Mouse (Mus musculus) cerebellum, adult 18-20 months (tissue): ENCODE measurements around the gene Chek2.
"Not testable (repeated sequence)": the region's sequence is repeated elsewhere in the genome, so short reads cannot be mapped to it uniquely, and the experiment has no call there.

ENCODE experiments used
- DNase-seq, 2 experiments: peaks; one replicate each; pipeline ENCODE4 v3.0.0; 2021

The Chek2 gene

DNA sequence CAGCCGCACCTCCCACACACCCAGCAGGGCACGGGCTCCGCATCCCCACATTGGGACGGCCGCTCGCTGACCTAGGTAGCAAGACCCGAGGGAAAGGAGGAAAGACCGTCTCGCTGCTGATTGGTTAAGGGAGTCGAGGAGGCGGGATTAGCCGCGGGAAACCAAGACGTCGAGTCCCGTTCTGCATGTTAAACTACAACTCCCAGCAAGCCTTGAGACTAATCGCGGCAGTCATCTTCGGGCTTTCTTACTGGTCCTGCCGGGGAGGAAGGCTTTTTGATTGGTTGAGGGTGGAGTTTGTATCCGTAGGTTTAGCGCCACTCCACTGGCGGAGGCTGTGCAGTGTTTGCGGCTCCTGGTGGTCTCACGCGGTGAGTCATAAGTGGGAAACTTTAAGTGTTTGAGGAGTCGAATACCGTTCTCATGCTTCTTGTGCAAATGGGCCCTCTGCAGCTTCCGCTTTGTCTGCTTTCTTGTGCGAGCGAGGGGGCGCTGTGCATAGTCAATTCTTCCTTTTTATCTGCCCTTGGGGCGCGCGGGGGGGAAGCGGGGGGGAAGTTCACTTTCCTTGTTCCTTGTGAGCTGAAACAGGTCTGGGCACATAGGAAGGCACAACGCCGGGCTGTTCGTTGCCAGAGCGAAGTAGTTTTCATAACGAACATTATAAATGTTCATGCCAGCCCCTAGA is at the start of gene Chek2, which contains the start of gene Hscb:
Gene Chek2 (plus strand): TSS at position 302 of the 688 bp plus-strand sequence.
Gene Hscb (minus strand): TSS at position 100 of the 688 bp plus-strand sequence.
- DNase-seq = peak; percentile 98 to 100

DNA sequence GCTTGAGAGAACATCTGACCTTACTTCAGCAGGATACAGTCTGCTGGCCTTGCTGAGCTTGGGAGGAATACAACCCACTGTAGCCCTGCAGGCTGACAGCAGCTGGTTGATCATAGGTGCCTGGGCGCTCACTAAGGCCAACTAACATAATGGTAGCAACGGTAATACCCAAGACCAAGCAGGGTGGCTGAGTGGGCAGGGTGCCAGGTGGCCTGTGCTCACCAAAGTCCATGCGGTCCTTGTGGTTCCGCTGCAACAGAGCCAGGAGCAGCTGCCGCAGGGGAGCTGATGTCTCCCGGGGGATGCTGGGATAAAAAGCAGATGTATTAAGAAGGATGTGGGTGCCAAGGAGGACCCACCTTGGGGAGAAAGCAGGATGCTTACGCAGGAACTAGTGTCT is 45.4 kb upstream of the Chek2 start:
- peak in 1 of 2 experiments; percentile 48 for DNase-seq

DNA sequence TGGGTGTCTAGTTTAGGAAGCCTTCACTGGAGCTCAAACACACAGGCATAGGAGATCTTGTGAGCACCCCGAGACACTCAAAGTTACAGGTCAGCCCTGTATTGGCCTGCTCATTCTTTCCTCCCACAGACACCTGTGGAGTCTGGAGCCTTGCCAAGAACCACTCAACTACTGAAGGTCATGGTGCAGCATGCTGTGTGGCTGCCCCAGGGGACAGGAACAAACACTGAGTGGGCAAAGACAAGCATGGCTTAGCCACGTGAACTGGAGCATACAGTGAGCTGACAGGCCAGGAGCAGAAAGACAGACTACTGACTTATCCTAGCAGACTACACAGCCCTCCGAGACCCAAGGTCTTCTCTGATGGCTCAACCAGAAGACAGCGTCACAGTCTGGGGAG is 42.1 kb upstream of the Chek2 start:
- DNase-seq = peak; percentile 46 to 47

DNA sequence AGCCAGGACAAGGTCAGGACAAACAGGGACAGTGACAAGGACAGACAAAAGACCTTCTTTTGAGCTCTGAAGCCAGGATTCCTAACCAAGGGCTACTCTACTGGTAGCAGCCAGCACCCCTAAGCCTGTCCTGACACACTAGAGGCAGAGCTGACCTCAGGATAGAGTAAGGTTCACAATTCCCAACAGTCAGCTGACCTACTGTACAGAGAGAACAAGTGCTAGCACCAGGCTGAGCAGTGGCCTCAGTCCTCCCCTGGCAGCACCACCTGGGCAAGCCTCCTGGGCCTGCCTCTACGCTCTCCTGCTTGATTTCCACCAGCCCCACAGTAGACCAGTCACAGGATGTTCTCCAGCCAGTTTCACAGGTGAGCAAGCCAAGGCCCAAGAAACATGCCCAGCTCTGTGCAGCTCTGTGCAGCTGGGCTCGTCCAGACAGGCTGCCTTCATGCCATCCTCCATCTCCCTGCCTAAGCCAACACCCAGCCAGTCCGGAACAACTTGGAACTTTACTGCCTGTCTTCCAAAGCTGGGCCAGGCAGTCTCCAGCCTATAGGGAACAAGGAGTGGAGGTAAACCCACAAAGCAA is 38.6 kb upstream of the Chek2 start:
- peak; percentile 38 to 44 for DNase-seq

DNA sequence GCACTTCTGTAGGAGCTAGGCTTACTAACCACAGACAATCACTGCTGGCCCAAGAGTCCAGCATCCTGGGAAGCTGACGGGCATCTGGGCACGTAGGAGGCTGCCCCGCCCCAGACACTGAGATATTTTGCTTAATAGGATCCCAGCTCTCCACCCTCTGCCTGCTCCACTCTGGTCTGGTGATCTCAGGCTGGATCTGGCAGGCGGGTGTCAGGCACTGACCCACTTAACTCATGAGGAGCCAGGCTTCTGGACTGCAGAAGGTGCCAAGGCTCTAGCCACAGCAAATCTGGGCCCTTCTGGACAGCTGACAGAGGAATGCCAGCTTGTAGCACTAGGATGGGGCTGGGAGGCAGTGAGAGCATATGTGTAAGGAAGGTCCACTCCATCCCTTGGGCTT is 37.6 kb upstream of the Chek2 start:
- DNase-seq = peak; percentile 83 to 94

DNA sequence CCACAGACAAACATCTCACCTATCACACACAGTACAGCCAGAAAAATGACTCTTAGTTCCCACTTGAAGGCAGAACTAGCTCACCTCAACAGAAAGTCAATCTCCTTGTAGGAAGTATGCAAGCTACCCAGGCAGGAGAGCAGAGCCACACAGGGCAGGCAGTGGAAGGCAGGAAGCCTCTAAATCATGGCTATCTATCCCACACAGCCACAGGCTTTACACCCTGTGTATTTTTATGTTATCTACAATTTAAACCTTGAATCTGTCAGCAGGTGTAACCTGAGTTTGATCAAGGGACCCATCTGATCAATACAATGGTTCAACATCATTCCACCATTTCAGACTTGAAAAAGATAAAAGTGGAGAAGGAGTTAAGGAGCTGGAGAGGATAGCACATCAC is 37.0 kb upstream of the Chek2 start:
- DNase-seq = no peak

DNA sequence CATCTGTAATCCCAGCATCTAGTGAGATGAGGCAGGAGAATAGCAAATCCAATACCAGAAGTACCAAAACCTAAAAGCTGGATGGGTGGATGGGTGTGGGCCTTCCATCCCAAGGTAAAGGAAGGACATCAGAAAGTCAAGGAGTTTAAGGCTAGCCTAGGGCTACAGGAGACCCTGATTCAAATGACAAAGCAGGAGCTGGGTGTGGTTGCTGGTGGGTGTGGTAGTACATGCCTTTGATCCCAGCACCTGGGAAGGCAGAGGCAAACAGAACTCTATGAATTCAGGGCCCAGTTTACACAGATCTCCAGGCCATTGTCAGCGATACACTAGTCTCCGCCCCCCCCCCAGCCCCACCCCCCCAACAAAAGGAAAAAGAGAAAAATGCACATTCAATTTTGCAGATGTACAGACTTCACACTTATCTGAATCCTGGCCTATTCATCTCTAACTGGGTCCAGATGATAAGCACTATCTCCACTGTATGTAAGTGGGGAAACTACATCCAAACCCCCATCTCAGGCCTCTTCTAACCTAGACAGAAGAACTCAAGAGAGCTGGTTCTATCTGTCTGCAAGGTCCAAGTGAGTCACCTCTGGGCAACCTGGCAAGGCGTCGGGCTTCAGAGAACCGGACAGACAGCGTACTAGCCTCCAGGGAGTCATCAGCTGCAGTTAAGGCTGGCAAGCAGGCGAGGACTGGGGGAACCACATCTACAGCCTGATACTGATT is 35.6 kb upstream of the Chek2 start:
- peak in 1 of 2 experiments; percentile 12 for DNase-seq

DNA sequence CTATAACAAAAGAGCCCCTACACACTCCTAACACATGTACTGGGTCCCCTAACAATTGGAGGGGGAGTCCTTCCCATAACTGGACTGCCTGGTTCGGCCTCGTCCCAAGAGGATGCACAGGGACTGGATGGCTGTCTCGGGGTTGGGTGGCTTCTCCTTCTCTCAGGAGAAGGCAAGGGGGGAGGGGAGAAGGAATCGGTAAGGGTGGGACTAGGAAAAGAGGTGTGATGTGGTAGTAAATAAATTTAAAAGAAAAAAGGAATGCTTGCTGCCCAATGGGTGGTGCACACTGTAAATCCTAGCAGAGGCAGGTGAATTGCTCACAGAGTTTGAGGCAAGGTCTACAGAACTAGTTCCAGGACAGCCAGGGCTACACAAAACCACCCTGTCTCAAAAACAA is 33.6 kb upstream of the Chek2 start:
- DNase-seq = peak in 1 of 2 experiments; percentile 6

DNA sequence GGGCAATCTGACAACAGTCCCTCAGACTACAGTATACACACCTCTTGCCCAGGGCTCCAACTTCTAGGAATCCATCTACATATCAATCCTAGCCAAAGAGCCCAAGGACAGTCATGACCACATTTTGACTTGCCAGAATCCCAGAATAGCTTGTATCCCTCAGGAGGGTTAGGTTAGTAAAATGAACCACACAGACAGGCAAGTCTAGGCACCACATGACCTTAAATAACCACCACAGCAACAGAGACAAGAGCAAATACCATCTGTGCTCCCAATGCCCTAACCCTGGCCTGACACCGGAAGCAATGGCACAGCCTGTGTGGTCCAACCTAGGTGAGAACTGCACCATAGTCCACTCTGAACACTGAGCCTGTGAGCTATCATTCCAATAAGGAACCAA is 33.1 kb upstream of the Chek2 start:
- peak in 1 of 2 experiments; percentile 19 for DNase-seq

DNA sequence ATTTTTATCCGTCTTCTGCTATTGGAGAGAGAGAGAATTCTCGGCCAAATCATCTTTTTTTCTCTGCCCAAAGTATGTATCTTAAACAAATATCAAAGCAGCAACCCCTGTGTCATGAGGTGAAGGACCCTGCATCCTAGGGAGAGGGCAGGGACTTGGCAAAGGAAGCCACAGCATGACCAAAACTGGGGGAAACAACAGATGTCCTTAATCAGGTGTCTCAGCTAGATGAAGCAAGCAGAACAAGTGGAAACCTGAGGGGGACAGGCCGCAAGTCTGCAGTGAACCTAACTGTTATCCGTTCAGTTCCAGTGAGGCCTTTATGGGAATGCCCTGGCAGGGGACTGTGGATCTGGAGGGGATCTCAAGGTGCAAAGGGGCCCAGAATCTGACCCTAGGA is 32.3 kb upstream of the Chek2 start:
- DNase-seq = no peak

DNA sequence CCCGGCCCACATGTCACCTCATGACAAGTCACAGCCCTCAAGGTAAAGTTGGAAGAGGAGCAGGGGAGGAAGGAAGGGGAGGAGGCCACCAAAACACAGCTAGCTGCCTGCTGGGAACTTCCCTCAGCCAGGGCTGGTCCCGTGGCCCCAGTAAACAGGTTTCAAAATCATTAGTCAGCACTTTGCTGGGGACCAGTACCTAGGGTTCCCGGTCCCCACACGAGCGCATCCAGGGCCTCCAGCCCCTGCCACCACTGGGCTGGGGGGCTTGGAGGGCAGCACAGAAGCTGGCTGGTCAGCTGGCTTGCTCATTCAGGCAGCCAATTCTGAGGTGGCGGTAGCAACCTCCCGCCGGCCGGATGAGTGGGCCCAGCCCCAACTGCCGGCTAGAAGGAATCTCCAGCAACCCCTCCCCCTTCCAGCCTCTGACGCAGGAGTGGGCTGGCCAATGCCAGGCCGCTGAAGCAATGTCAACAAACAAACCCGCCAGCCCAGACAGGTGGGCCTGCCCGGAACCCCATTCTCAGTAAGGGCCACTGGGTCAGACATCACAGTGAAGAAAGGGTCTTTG is 31.6 kb upstream of the Chek2 start:
- DNase-seq = peak; percentile 91 to 95

DNA sequence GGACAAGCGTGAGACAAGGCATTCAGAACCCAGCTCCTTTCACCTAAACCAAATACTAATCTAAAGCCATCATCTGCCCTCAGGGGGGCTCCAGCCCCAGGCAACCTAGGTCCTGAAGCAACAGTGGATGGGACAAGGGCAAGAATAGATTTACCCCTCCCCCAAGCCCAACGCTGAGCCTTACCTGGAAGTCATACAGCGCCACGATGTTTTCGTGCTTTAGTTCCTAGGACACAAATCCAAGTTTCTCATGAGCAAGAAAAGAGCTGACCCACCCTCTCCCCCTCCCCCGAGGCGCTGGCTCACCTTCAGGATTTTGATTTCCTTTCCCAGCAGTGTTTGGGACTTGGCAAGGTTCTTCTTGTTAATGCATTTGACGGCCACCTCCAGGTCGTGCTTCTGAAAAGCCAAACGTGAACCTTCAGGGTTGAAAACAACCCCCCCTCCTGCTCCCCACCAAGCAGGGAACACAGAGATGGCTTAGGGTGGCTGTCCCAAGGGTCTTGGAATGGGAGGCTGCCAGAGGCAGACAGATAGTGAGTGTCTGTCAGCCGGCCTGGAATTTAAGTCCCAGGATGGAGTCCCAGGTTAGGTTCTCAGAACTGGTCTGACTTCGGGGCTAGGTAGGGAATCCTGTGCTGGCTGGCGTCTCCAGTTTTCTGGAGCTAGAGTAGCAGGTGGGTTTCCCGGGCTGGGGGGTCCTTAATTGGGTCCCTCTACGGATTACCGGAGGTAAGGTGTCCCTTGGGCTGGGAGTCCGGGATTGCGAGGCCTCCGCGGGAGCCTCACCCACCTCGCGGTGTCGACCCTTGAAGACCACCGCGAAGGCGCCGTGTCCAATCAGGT is 30.7 kb upstream of the Chek2 start:
- peak in 1 of 2 experiments; percentile 40 for DNase-seq

DNA sequence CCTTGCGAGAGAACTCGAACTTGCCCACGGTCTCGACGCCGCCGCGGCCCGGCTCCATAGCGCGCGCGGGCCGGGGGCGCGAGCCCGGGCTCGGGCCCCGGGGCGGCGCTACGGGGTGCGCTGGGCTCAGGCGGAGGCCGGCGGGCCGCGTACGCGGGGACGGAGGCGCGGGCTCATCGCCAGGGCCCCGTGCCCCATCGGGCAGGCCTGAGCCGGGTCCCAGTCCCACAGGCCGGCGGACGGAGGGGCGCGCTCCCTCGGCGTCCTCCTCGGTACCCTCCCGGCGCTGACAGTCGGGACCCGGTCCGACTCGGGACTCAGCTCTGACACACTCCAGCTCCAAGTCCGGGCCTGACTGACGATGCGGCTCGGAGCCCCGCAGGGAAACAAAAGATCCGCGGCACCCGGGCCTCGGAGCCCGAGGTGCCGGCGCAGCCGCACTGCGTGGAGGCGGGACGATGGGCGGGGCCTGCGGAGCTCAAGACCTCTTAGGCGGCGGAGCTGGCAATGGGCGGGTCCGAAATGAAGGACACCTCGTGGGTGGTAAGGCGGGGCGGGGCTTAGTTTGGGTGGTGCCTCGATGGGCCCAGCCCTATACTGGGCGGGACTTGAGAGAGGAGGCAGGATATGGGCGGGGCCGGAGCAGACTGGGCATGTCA is 30.0 kb upstream of the Chek2 start, which contains the start of gene Ulk1:
Gene Ulk1 (minus strand): TSS at position 431 of the 659 bp plus-strand sequence.
- DNase-seq = peak; percentile 100

DNA sequence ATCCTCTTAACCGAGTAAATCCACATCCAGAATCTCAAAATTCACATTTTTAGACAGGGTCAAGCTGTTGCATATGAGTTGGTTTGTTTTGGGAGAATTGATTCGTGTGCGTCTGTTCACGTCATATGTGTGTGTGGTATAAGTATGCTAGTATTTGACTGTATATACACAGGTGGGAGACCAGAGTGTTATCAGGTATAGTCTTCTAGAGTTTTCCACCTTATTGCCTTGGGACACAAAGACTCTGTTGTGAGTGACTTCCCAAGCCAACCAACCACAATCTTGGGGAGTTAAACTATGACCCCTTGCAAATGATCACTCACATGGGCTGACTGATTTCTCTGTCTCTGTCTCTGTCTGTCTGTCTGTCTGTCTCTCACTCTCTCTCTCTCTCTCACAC is 15.4 kb upstream of the Chek2 start:
- DNase-seq = no peak

DNA sequence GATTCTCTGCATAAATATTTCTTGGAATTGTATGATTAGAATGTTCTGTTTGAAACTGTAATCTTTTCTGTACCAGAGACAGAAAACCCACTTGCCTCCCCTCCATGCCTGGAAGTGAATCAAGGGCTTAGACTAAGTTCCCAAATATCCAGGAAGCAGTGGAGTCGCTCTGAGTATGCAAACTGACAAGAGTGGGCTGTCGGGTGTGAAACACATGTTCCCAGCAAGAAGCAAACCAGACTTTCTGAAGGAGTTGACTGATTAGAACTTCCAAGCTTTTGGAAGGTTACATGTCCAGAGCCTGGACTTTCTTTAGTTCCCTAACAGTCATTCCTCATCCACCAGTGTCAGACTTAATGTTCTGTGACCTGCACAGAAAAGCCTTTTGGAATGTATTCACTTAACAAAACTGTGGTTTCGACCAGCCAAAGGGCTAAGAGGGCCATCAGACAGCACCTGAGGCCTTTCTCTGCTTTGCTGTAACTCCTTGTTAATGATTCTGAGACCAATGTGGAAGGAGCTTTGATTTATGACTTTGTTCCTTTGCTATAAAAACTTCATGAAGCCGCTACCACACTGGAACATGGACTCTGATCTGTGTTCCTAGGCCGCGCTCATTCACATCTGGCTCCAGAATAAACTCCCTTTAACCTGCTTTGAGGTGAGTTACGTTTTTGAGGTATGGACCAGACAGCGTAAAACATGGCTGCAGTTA is 12.8 kb upstream of the Chek2 start:
- no peak for DNase-seq

DNA sequence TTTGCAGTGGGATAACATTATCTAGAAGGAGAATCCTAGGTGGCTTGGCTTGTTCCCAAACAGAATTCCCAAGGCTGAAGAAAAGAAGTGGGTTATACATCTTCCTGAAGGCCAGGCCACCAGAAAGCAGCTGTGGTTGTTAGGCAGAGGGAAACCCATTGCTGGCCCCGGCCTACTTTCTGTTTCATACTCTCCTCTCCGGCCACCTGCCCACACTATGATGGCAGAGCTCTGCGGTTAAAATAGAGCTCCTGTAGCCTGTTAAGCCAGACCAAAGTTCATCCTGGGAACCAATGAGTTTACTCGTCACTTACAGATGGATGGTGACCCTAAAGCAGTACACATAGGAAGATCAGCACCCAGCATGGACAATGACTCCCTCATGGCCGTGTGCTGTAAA is 12.2 kb upstream of the Chek2 start:
- no peak for DNase-seq

DNA sequence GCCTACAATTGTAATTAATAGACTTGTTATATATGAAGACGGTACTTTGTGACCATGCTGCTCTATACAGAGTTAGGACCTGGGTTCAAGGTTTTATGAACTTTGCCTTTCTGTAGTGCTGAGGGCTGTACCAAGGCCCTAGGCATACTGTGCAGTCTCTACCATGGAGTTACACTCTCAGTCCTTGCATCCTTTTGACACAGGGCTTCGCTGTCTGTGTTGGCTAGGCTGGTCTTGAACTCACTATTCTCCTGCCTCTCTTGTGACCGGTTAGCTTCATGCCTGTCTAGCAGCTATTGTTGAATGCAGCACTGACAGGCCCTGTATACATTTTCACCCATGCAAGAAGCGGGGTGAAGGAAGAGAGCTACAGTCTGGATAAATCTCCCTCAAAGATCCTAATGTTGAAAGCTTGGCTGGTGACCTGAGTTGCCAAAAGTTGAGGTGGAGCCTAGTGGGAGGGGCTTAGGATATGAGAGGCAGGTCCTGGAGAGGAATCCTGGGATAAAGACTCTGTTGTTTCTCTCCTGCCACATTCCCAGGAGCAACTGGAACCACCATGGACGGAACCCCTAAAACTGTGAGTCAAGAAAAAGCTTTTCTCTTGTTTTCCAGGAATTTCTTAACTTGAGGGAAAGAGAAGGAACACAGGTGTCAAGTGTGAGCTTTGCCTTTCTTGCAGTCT is 8.6 kb upstream of the Chek2 start:
- DNase-seq = no peak

DNA sequence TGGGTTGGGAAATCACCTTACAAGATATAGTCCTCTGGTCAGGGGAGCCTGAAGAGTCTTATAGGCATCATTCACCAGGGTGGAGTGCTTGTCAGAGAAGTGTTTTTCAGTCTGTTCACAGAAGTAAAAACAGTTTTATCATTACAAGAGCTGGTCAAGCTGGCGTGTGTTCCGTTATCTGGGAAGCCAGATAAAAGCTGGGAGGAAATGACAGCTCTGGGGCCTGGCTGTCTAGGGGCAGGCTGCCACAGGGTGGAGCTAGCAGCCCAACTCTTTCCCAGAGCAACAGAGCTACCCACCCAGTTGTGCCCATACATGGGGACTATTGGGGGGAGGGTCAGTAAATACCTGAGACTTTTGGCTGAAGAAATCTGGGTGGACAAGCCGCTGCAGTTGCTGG is 3.8 kb upstream of the Chek2 start:
- DNase-seq = peak in 1 of 2 experiments; percentile 26

DNA sequence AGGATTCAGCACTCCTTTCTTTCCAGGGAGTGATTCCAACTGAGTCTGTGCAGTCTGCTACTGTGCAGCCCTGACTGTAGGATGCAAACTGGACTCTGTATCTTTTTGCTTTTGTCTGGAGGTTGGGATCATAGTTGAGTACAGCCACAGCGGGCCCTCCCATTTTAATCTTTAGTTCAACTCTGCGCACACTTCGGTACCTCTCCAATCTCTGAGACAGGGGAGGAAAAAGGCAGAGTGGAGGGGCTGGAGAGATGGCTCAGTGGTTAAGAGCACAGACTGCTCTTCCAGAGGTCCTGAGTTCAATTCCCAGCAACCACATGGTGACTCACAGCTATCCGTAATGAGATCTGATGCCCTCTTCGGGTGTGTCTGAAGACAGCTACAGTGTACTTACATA is 1.8 kb upstream of the Chek2 start:
- not testable (repeated sequence) for DNase-seq

DNA sequence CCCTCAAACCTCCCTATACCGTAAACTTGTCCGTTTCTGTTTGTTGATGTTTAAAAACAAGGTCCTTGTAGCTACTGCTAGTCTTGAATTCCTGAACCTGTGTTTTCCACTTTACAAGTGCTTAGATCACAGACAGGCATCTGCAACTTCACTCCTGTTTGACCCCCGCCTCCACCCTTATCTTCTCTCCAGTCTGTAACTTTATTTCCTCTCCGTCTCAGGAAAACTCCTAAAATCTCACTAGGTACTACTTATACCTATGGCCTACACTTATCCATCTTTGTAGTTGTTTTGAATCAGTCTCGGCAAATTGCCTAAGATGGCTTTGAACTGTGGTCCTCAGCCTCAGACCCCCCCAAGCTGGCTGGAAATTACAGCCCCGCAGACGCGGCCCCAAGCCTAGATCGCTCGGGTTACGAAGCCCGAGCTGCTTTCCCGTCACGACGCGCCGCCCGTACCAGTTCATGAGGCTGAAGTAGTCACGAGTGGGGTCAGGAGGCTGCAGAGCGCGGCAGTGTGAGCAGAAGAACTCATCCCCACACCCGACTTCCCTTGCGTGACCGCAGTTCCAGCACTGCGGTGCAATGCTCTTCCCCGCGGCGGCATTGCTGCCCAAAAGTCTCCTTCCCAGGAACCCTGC is 621 bp upstream of the Chek2 start:
- no peak for DNase-seq
